Mouse (Mus musculus): ENCODE measurements around the gene Rb1.

- no peak for TF ChIP-seq POLR2A (IDR thresholded peaks at IDR 0.05; ENCODE audit: insufficient read length, low read depth)
- no peak for TF ChIP-seq CEBPB (IDR thresholded peaks at IDR 0.05; ENCODE audit: insufficient read depth, poor library complexity, severe bottlenecking)
- TF ChIP-seq E2F4 (IDR thresholded peaks at IDR 0.05; ENCODE audit: insufficient read depth), result no peak
- TF ChIP-seq MYOD1 (IDR thresholded peaks at IDR 0.05; ENCODE audit: control insufficient read depth in 1 of 3, insufficient read length in 2 of 3, low read depth in 2 of 3), result no peak
- TF ChIP-seq USF1 (IDR thresholded peaks at IDR 0.05; ENCODE audit: low read depth), result no peak
- TF ChIP-seq MAX (IDR thresholded peaks at IDR 0.05; ENCODE audit: low read depth), result no peak
- no peak for TF ChIP-seq REST (IDR thresholded peaks at IDR 0.05; ENCODE audit: insufficient read depth, insufficient read length)
- TF ChIP-seq POLR2AphosphoS2 (IDR thresholded peaks at IDR 0.05; ENCODE audit: insufficient read length, low read depth), result peak; percentile 9
Observed at GRCm38 (mm10) chr14:73181144-73181543, 144.5 kb downstream of the Rb1 start.
